Mouse (Mus musculus): Measurements from ENCODE around the gene Sh3tc1. TPM values are rescaled to one million over a fixed set of nuclear protein-coding genes. Genes with fewer than 3 reads are reported as not detected.

Gene Sh3tc1
- polyA plus RNA-seq, 1 experiment, result 1.8 TPM

- TF ChIP-seq POLR2A (IDR thresholded peaks at IDR 0.05; ENCODE audit: borderline replicate concordance, extremely low read depth, insufficient read depth, insufficient read length, poor library complexity, severe bottlenecking) (no peak), CTCF (IDR thresholded peaks at IDR 0.05; ENCODE audit: borderline replicate concordance, extremely low read depth, insufficient read depth, insufficient read length) (no peak)
- DNase-seq (ENCODE audit: low read depth), result no peak
These were observed 83.9 kb downstream of the Sh3tc1 start for GRCm38 (mm10) chr5:35655753-35656485.

DNA sequence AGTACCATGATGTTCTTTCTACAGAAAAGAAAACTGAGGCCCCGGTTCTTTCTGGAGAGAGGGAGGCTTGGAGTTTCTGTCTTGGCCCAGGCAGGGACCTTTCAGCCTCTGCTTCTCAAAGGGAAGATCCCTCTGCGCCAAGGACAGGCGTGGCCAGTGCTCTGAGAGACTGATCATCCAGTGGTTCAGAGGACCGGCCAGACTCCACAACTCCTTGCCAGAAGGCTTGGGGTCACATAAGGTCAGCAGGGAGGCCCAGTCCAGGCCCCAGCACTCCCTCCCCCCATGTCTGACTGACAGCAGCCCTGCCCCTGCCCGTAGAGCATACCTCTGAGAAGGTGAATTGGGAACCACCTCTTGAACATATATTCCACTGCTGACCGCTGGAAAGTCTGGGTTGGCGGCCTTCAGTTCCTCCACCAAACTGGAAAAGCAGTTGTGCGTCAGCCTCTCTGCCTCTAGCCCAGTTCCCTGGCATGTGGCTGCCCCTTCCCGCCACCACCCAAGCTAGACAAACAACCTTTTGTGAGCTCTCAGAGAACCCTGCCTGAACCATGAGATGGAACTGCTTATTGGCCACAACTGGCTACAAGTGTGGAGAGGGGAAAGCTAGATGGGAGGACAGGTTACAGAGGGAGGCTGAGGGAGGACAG lies 85.9 kb downstream of the Sh3tc1 start:
- TF ChIP-seq CTCF (IDR thresholded peaks at IDR 0.05; ENCODE audit: borderline replicate concordance, extremely low read depth, insufficient read depth, insufficient read length) (no peak), POLR2A (IDR thresholded peaks at IDR 0.05; ENCODE audit: borderline replicate concordance, extremely low read depth, insufficient read depth, insufficient read length, poor library complexity, severe bottlenecking) (no peak)
- DNase-seq (ENCODE audit: low read depth), result no peak

DNA sequence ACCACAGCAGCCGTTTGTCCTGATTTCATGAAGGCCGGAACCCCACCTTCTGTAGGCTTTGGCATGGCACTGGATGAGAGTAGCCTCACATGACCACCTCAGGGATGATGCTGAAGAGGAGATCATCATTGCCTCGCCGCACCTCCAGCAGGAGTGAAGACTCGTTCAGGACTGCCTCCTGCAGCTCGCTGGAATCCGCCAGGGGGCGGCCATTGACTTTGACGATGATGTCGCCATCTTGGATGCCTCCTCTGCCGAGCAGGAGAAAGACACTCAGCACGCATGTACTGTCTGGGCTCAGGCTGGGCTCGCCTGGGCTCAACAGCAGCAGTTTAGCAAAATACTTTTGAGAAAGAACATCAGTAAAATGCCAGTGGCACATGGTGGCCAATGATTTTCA lies 86.9 kb downstream of the Sh3tc1 start:
- TF ChIP-seq CTCF (IDR thresholded peaks at IDR 0.05; ENCODE audit: borderline replicate concordance, extremely low read depth, insufficient read depth, insufficient read length), result no peak
- no peak for TF ChIP-seq POLR2A (IDR thresholded peaks at IDR 0.05; ENCODE audit: borderline replicate concordance, extremely low read depth, insufficient read depth, insufficient read length, poor library complexity, severe bottlenecking)

DNA sequence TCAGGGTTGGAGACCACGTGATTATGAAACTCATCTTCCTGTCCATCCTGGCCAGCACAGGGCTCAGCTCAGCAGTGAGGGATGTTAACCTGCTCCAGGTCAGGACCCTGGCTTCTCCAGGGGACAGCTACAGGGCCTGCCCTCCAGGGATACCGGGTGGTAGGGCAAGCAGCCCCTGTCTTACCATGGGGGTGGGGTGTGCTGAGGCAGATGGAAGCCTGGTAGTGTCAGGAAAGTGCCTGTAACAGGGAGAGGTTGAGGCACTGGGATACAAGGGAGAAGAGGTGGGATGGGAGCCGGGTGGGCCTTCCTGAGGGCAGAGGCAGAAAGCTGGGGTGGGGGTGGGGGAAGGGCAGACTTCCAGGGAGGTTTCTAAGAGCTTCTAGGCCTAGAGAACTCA lies 87.5 kb downstream of the Sh3tc1 start:
- TF ChIP-seq POLR2A (IDR thresholded peaks at IDR 0.05; ENCODE audit: borderline replicate concordance, extremely low read depth, insufficient read depth, insufficient read length, poor library complexity, severe bottlenecking) (no peak), CTCF (IDR thresholded peaks at IDR 0.05; ENCODE audit: borderline replicate concordance, extremely low read depth, insufficient read depth, insufficient read length) (no peak)

More for the DNA sequence above, 86.9 kb downstream of the Sh3tc1 start:
- DNase-seq (ENCODE audit: low read depth), result no peak

GRCm38 (mm10) chr5:35648230-35648629 lies 91.6 kb downstream of the Sh3tc1 start:
- TF ChIP-seq CTCF (IDR thresholded peaks at IDR 0.05; ENCODE audit: borderline replicate concordance, extremely low read depth, insufficient read depth, insufficient read length), result no peak
- no peak for TF ChIP-seq POLR2A (IDR thresholded peaks at IDR 0.05; ENCODE audit: borderline replicate concordance, extremely low read depth, insufficient read depth, insufficient read length, poor library complexity, severe bottlenecking)
- no peak for DNase-seq (ENCODE audit: low read depth)

More for the DNA sequence above, 87.5 kb downstream of the Sh3tc1 start:
- DNase-seq (ENCODE audit: low read depth), result no peak

GRCm38 (mm10) chr5:35647562-35647961 lies 92.2 kb downstream of the Sh3tc1 start:
- no peak for TF ChIP-seq CTCF (IDR thresholded peaks at IDR 0.05; ENCODE audit: borderline replicate concordance, extremely low read depth, insufficient read depth, insufficient read length)
- TF ChIP-seq POLR2A (IDR thresholded peaks at IDR 0.05; ENCODE audit: borderline replicate concordance, extremely low read depth, insufficient read depth, insufficient read length, poor library complexity, severe bottlenecking), result no peak
- no peak for DNase-seq (ENCODE audit: low read depth)

Other genes starting within 250 kb of the Sh3tc1 start
- 2.3 and 4.4 TPM in 2 replicates for gene Cpz, start 214.3 kb downstream of the Sh3tc1 start, polyA plus RNA-seq (2012; rRNA removed)
- 7.3 and 7.9 TPM in 2 replicates for gene Trmt44, start 164.9 kb downstream of the Sh3tc1 start, polyA plus RNA-seq (2012; rRNA removed)
- 28.4 and 29.7 TPM in 2 replicates for gene Acox3, start 156.9 kb downstream of the Sh3tc1 start, polyA plus RNA-seq (2012; rRNA removed)
- 8.1 and 14.8 TPM in 2 replicates for gene Htra3, start 60.2 kb downstream of the Sh3tc1 start, polyA plus RNA-seq (2012; rRNA removed)
- gene Ablim2, start 17.9 kb upstream of the Sh3tc1 start, polyA plus RNA-seq (2012; rRNA removed), result 10.7 and 19.6 TPM in 2 replicates
- 62.2 and 97.5 TPM in 2 replicates for gene Afap1, start 153.3 kb upstream of the Sh3tc1 start, polyA plus RNA-seq (2012; rRNA removed)

All from brain, embryonic 14.5 days (tissue).